Mouse (Mus musculus) ES-Bruce4 (cell line): ENCODE results near the gene Peli1. TPM values are rescaled to one million over a fixed set of nuclear protein-coding genes. Genes with fewer than 3 reads are reported as not detected.
"Not testable (repeated sequence)": the region's sequence is repeated elsewhere in the genome, so short reads cannot be mapped to it uniquely, and the experiment has no call there.

ENCODE experiments used
- H3K27ac ChIP-seq: 2 replicates; pipeline ENCODE4 v1.5.1; 2012; ENCODE audit warnings: low read length, inconsistent platforms; ENCODE audit not compliant: insufficient read depth
- H3K27me3 ChIP-seq: 2 replicates; pipeline ENCODE4 v1.6.1; 2012; ENCODE audit warnings: mild to moderate bottlenecking, low read length, inconsistent platforms; ENCODE audit not compliant: control insufficient read depth, poor library complexity, insufficient read depth, severe bottlenecking
- H3K36me3 ChIP-seq: 2 replicates; pipeline ENCODE4 v1.6.1; 2012; ENCODE audit warnings: inconsistent platforms, mild to moderate bottlenecking, low read length, moderate library complexity; ENCODE audit not compliant: control insufficient read depth, poor library complexity, insufficient read depth, severe bottlenecking
- H3K4me1 ChIP-seq: one replicate; pipeline ENCODE4 v1.8.1; 2011; ENCODE audit warnings: low read length; ENCODE audit not compliant: control insufficient read depth, insufficient read depth
- H3K4me3 ChIP-seq: 2 replicates; pipeline ENCODE4 v1.5.1; 2011; ENCODE audit warnings: low read depth, mild to moderate bottlenecking, low read length
- H3K9ac ChIP-seq: 2 replicates; pipeline ENCODE4 v1.6.1; 2012; ENCODE audit warnings: low read depth, mild to moderate bottlenecking, inconsistent platforms; ENCODE audit not compliant: poor library complexity, severe bottlenecking
- H3K9me3 ChIP-seq: replicated peaks from 2 replicates; pipeline ENCODE4 v1.6.1; 2012; ENCODE audit warnings: mild to moderate bottlenecking, low read length, inconsistent platforms; ENCODE audit not compliant: control insufficient read depth, poor library complexity, insufficient read depth, severe bottlenecking
- CTCF ChIP-seq: IDR thresholded peaks from one replicate; pipeline ENCODE4 v1.8.1; 2011; ENCODE audit warnings: low read depth, low read length
- EP300 ChIP-seq: IDR thresholded peaks from 2 replicates; pipeline ENCODE4 v1.6.1; 2011; ENCODE audit warnings: low read depth, low read length; ENCODE audit not compliant: insufficient read depth
- POLR2A ChIP-seq: IDR thresholded peaks from one replicate; pipeline ENCODE4 v1.8.1; 2011; ENCODE audit warnings: low read length; ENCODE audit not compliant: insufficient read depth
- polyA plus RNA-seq: library from polyadenylated mRNA; stranded (reverse); fragments of >200 nt; gene quantifications from 2 replicates; pipeline ENCODE4 v1.2.4, GENCODE M21; 2011; ENCODE audit warnings: low read depth; ENCODE audit not compliant: missing spikeins, insufficient read depth, insufficient read length

The Peli1 gene
- polyA plus RNA-seq, 1 experiment, result 41.0 TPM

DNA sequence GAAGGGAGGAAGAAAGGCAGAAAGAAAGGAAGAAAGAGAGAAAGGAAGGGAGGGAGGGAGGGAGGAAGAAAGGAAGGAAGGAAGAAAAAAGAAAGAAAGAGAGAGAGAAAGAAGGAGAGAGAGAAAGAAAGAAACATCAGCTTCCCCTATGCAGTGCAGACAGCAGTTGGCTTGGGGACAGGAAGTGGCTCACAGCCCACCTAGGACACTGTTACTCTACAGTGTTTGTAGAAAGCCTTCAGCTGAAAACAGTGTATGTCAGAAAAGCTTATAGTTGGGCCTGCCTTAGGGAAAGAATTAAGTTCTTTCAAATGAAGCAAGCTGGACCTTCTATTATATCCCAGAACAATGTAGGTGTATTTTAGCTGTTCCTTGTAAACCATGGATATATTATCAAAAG, 85.4 kb downstream of the Peli1 start:
- H3K4me3 ChIP-seq, result no peak overlapping the region
- TF ChIP-seq EP300, result no peak
- no peak for TF ChIP-seq POLR2A
- H3K9me3 ChIP-seq, result no peaks in the 10 kb centered on the region
- H3K27me3 ChIP-seq, result no peaks in the 10 kb centered on the region
- H3K27ac ChIP-seq, result no peak overlapping the region
- no peak overlapping the region for H3K9ac ChIP-seq
- H3K4me1 ChIP-seq, result no peaks in the 10 kb centered on the region
- no peaks in the 10 kb centered on the region for H3K36me3 ChIP-seq

DNA sequence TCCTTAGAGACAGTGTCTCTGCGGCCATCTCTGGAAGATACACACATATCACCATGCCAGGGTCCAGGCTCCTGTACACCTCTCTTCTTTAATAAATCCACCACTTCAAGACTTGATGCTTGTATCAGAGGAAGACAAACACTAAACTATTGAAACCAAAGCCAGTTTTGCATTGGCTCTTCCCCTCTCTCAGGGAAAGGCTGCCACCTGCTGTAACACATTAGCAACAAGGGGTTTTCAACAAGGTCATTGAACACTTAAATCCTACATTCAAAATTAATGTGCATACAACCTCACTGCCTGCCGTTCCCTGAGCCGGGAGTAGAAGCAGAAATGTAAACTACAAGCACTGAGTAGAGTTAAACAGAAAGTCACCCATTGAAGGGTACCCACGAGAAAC, 87.3 kb downstream of the Peli1 start:
- H3K36me3 ChIP-seq, result no peaks in the 10 kb centered on the region
- no peak overlapping the region for H3K4me3 ChIP-seq
- H3K9ac ChIP-seq, result no peak overlapping the region
- no peaks in the 10 kb centered on the region for H3K27me3 ChIP-seq
- no peak overlapping the region for H3K27ac ChIP-seq
- H3K4me1 ChIP-seq, result no peaks in the 10 kb centered on the region
- no peaks in the 10 kb centered on the region for H3K9me3 ChIP-seq
- no peak for TF ChIP-seq POLR2A
- no peak for TF ChIP-seq EP300
- TF ChIP-seq CTCF, result no peak

DNA sequence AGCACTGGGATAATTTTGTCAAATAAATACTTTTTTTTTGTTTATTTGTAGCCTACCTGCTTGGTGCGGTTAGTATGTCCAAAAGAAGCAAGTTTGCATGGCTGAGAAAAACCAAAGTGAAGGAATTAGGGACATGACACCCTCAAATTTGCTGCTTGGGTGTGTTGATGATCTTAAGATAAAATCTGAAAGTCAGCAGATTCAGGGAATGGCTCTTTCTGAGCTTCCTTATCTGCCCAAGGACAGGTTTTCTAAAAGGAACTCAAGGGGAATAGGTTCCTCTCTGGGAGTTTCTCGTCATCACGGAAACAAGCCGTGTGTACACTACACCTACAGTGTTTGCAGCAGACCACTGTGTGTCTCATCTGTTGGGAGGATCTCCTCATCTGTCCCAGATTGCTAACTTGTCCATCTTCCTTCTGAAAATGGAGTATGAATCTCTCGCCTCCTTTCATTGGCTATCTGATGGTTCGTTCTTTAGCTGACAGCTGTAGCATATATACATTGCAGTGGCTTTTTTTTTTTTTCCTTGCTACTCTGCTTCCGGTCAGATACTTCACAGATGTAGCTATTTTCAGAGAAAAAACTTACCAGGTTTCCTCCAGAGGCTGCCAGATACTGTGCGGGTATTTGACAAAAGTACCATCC, 88.0 kb downstream of the Peli1 start:
- no peak for TF ChIP-seq POLR2A
- no peak for TF ChIP-seq CTCF
- no peak for TF ChIP-seq EP300
- no peaks in the 10 kb centered on the region for H3K4me1 ChIP-seq
- H3K27me3 ChIP-seq, result no peaks in the 10 kb centered on the region
- H3K4me3 ChIP-seq, result no peak overlapping the region
- no peaks in the 10 kb centered on the region for H3K36me3 ChIP-seq
- H3K27ac ChIP-seq, result no peak overlapping the region
- no peak overlapping the region for H3K9ac ChIP-seq
- no peaks in the 10 kb centered on the region for H3K9me3 ChIP-seq

DNA sequence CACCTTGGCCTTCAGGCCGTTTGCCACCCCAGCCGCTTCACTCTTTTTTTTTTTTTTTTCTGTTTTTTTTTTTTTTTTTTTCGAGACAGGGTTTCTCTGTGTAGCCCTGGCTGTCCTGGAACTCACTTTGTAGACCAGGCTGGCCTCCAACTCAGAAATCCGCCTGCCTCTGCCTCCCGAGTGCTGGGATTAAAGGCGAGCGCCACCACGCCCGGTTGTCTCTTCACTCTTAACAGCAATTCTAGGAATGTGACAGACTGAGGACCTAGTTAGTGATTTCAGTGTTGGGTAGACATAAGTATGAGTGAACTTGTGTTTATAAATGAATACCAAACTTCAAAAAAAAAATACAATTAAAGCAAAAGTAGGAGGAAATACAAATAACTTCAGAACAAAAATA, 88.8 kb downstream of the Peli1 start:
- not testable (repeated sequence) for H3K9me3 ChIP-seq, H3K36me3 ChIP-seq, H3K9ac ChIP-seq, H3K27ac ChIP-seq, H3K4me3 ChIP-seq, H3K4me1 ChIP-seq, H3K27me3 ChIP-seq

DNA sequence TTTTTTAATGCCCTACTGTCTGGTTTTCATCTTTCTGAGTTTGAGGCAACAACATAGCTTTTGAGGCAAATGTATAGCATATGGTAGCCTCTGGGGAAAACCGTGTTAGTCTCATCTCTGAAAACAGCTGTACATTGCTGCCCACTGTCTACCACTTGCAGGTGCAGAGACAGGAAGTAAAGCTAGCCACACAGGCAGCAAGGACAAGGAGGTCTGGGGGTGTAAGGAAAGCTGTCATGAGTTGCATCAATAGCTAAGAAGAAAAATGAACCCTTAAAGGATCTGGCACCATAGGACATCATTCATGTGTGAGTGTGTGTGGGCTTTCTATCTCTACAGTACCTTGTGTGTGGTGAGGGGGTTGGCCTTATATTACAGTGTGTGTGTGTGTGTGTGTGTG, 89.6 kb downstream of the Peli1 start:
- H3K36me3 ChIP-seq, result no peaks in the 10 kb centered on the region
- no peaks in the 10 kb centered on the region for H3K4me1 ChIP-seq
- H3K27ac ChIP-seq, result no peak overlapping the region
- TF ChIP-seq POLR2A, result no peak
- TF ChIP-seq CTCF, result no peak
- no peak for TF ChIP-seq EP300
- H3K9me3 ChIP-seq, result no peaks in the 10 kb centered on the region; the same call in 1 of the 2 replicates
- H3K4me3 ChIP-seq, result no peak overlapping the region
- no peak overlapping the region for H3K9ac ChIP-seq
- H3K27me3 ChIP-seq, result no peaks in the 10 kb centered on the region

DNA sequence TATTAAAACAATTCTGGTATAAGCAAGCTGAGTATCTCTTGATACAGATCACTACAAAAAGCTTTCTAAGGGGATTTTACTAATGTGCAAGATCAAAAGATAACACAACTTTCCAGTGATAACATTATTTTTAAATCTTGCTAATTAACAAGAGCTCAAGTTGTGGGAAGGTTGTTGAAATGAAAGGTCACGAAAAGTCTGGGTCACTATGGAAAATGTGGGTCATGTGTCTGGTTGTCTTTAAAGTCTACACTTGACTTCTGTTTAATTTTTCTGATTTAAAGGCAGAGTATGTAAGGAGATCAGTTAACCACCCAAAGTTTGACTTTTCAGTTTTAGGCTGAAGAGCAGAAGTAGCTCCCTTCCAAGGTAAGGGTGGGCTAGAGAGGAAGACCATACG, 90.5 kb downstream of the Peli1 start:
- no peaks in the 10 kb centered on the region for H3K36me3 ChIP-seq
- H3K4me3 ChIP-seq, result no peak overlapping the region
- H3K27me3 ChIP-seq, result no peaks in the 10 kb centered on the region
- no peak for TF ChIP-seq POLR2A
- no peak for TF ChIP-seq EP300
- TF ChIP-seq CTCF, result no peak
- H3K4me1 ChIP-seq, result no peaks in the 10 kb centered on the region
- no peaks in the 10 kb centered on the region; the same call in 1 of the 2 replicates for H3K9me3 ChIP-seq
- no peak overlapping the region for H3K9ac ChIP-seq
- H3K27ac ChIP-seq, result no peak overlapping the region
